Mouse (Mus musculus): Measurements from ENCODE around the gene Ripply2. TPM values are rescaled to one million over a fixed set of nuclear protein-coding genes. Genes with fewer than 3 reads are reported as not detected.

Ripply2 gene
- total and polyA plus RNA-seq, 2 experiments from 2014 or later = 3.5 to 13.0 TPM

DNA sequence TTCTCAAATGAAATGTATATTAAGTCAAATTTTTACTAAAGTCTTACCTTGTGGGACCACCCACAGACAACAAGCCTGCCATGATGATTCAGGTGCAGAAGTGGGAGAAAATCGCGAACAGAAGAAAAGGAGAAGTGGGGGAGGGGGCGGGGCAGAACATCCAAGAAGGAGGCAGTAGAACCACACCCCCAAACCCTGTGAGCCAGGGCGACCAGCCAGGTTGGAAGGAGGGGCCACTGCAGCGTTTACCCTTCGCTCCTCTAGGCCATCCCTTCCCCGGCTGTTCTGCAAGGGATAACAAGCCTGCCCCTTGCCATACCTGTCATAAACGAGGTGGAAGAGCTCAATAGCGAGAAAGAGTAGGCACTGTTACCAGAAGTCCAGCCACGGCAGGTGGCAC is 33.8 kb upstream of the Ripply2 start:
- no peak for TF ChIP-seq CTCF (IDR thresholded peaks at IDR 0.05; ENCODE audit: low read depth)
- Histone ChIP-seq H3K27me3 (ENCODE audit: insufficient read depth, low read length) (no peaks in the 10 kb centered on the region), H3K9me3 (ENCODE audit: low read length) (no peaks in the 10 kb centered on the region), H3K4me2 (ENCODE audit: low read depth) (no peak overlapping the region), H3K9ac (no peak overlapping the region), H3K27ac (ENCODE audit: low read depth, low read length) (no peak overlapping the region), H3K4me1 (ENCODE audit: insufficient read depth) (no peaks in the 10 kb centered on the region), H3K36me3 (ENCODE audit: insufficient read depth) (no peaks in the 10 kb centered on the region), H3K4me3 (ENCODE audit: low read depth, low read length) (no peak overlapping the region)
- 17% methylated on average over 10 of the region's 10 CpGs for WGBS
- DNase-seq (no peak), ATAC-seq (no peak; the same call in 1 of the 2 replicates)

DNA sequence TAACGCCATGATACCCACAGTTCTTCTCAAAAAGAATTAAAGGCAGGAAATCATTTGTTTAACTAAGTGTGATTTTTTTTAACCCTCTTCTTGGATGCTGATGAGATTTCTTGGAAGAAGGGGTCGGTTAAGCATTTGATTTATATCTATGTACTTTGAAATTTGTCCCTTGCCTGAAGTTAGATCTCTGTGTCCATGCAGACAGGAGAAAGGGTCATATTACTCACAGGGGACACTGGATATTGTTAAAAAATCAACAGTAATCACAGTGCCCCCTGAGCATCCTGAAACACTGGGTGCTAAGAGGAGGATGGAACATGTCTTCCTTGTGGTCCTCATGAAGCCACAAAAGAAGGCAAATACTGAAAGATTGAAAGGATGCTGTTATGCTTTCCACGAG is 30.8 kb upstream of the Ripply2 start:
- DNase-seq (no peak), ATAC-seq (no peak)
- WGBS = 86% methylated on average over 3 of the region's 3 CpGs
- Histone ChIP-seq H3K36me3 (ENCODE audit: insufficient read depth) (no peaks in the 10 kb centered on the region), H3K9me3 (ENCODE audit: low read length) (no peaks in the 10 kb centered on the region), H3K4me2 (ENCODE audit: low read depth) (no peak overlapping the region), H3K27ac (ENCODE audit: low read depth, low read length) (no peak overlapping the region), H3K27me3 (ENCODE audit: insufficient read depth, low read length) (no peaks in the 10 kb centered on the region), H3K9ac (no peak overlapping the region), H3K4me3 (ENCODE audit: low read depth, low read length) (no peak overlapping the region), H3K4me1 (ENCODE audit: insufficient read depth) (no peaks in the 10 kb centered on the region)
- no peak for TF ChIP-seq CTCF (IDR thresholded peaks at IDR 0.05; ENCODE audit: low read depth)

DNA sequence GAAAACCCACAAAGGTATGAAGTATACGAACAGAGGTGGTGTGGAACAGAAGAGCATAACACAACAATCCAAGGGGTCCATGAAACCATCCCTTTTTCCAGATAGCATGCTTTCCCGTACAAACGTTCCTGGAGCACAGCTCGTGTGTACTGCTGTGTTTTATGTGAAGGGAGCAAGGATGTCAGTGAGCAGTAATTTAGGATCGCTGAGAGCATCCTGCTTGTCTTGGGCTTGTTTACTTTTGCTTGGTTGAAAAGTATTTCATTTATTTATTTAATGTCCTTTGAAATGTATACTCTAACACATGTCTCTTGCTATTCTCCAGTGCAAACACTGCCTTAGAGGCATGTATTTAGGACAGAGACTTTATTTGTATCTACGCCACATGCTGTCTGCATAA is 30.2 kb upstream of the Ripply2 start:
- DNase-seq = no peak
- Histone ChIP-seq H3K9me3 (ENCODE audit: low read length) (no peaks in the 10 kb centered on the region), H3K36me3 (ENCODE audit: insufficient read depth) (no peaks in the 10 kb centered on the region), H3K27me3 (ENCODE audit: insufficient read depth, low read length) (no peaks in the 10 kb centered on the region), H3K9ac (no peak overlapping the region), H3K4me1 (ENCODE audit: insufficient read depth) (no peaks in the 10 kb centered on the region), H3K27ac (ENCODE audit: low read depth, low read length) (no peak overlapping the region), H3K4me2 (ENCODE audit: low read depth) (no peak overlapping the region), H3K4me3 (ENCODE audit: low read depth, low read length) (no peak overlapping the region)
- 83% methylated on average over 6 of the region's 6 CpGs for WGBS
- no peak for TF ChIP-seq CTCF (IDR thresholded peaks at IDR 0.05; ENCODE audit: low read depth)
- ATAC-seq = no peak

DNA sequence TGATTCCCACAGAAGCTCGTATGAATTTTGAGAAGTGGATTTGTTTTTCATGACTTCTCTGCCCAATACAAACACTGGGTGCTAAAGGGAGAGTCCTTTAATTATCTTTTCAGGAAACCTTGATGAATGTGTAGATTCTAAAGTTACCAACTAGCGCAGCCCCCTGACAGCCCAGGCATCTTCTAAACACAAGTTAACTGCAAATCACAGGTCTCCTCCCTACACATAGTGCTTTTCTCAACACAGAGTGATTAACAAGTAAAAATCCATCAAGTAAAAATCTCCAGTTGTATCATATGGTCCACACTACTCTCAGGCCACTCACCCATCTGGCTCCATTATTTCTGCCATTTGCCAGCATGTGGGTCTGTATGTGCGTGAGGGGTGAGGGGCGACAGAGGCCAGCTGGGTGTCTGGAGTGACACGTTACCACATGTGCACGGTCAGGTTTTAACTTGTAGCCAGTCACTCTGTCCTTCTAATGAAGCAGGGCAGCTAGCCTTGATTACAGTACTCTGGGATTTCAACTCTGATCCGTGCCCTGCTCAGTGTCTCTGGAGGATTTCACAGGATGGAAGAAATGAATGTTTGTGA is 28.5 kb upstream of the Ripply2 start:
- no peaks in the 10 kb centered on the region for H3K9me3 ChIP-seq (ENCODE audit: low read length)
- no peak for DNase-seq
- no peak overlapping the region for H3K27ac ChIP-seq (ENCODE audit: low read depth, low read length)
- TF ChIP-seq CTCF (IDR thresholded peaks at IDR 0.05; ENCODE audit: low read depth) = no peak
- H3K4me2 ChIP-seq (ENCODE audit: low read depth) = no peak overlapping the region
- WGBS = 77% methylated on average over 7 of the region's 7 CpGs
- H3K36me3 ChIP-seq (ENCODE audit: insufficient read depth) = no peaks in the 10 kb centered on the region
- no peak for ATAC-seq
- H3K4me1 ChIP-seq (ENCODE audit: insufficient read depth) = no peaks in the 10 kb centered on the region
- no peak overlapping the region for H3K4me3 ChIP-seq (ENCODE audit: low read depth, low read length)
- H3K9ac ChIP-seq = no peak overlapping the region
- no peaks in the 10 kb centered on the region for H3K27me3 ChIP-seq (ENCODE audit: insufficient read depth, low read length)

DNA sequence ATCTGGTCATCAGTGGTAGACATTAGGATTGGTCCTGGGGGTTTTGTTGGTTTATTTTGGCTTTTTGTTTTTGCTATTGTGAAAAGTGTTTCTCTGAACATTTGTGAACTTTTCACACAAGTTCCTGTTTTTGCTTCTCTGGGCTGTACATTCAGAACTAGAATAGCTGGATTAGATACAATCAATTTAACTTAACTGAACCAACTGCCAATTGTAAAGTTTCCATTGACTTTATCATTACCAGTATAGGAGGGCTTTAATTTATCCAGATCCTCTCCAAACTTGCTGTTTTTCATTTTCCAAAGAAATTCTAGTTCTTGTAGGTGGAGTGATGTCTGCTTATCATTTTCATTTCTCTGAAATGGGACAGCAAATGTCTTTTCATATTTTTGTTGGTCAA is 25.5 kb upstream of the Ripply2 start:
- Histone ChIP-seq H3K27me3 (ENCODE audit: insufficient read depth, low read length) (no peaks in the 10 kb centered on the region), H3K4me1 (ENCODE audit: insufficient read depth) (no peaks in the 10 kb centered on the region), H3K27ac (ENCODE audit: low read depth, low read length) (no peak overlapping the region), H3K9me3 (ENCODE audit: low read length) (no peaks in the 10 kb centered on the region), H3K4me2 (ENCODE audit: low read depth) (no peak overlapping the region), H3K4me3 (ENCODE audit: low read depth, low read length) (no peak overlapping the region), H3K9ac (no peak overlapping the region), H3K36me3 (ENCODE audit: insufficient read depth) (no peaks in the 10 kb centered on the region)
- TF ChIP-seq CTCF (IDR thresholded peaks at IDR 0.05; ENCODE audit: low read depth) = no peak
- DNase-seq (no peak), ATAC-seq (no peak)

DNA sequence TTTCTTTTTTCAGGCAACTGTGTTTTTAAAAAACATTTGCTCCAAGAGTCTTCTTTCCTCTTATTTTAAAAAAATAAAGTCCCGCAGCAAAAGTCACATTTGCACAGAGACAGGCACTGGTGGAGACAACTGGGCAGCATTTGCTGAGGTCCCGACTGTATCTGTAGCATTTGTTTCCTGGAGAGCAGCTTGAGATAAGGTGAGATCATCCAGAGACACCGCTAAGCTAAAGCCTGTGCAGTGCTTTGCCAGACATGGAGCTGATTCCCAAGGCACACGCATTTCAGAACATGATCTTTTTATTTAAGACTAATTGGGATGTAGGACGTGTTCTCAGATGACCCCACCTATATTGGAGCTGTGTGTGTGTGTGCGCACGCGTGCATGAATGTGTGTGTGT is 23.6 kb upstream of the Ripply2 start:
- no peak for DNase-seq
- no peak for TF ChIP-seq CTCF (IDR thresholded peaks at IDR 0.05; ENCODE audit: low read depth)
- Histone ChIP-seq H3K27ac (ENCODE audit: low read depth, low read length) (no peak overlapping the region), H3K4me3 (ENCODE audit: low read depth, low read length) (no peak overlapping the region), H3K9ac (no peak overlapping the region), H3K27me3 (ENCODE audit: insufficient read depth, low read length) (no peaks in the 10 kb centered on the region), H3K4me1 (ENCODE audit: insufficient read depth) (no peaks in the 10 kb centered on the region), H3K4me2 (ENCODE audit: low read depth) (no peak overlapping the region), H3K9me3 (ENCODE audit: low read length) (no peaks in the 10 kb centered on the region), H3K36me3 (ENCODE audit: insufficient read depth) (no peaks in the 10 kb centered on the region)
- 84% methylated on average over 8 of the region's 8 CpGs for WGBS
- ATAC-seq = no peak

DNA sequence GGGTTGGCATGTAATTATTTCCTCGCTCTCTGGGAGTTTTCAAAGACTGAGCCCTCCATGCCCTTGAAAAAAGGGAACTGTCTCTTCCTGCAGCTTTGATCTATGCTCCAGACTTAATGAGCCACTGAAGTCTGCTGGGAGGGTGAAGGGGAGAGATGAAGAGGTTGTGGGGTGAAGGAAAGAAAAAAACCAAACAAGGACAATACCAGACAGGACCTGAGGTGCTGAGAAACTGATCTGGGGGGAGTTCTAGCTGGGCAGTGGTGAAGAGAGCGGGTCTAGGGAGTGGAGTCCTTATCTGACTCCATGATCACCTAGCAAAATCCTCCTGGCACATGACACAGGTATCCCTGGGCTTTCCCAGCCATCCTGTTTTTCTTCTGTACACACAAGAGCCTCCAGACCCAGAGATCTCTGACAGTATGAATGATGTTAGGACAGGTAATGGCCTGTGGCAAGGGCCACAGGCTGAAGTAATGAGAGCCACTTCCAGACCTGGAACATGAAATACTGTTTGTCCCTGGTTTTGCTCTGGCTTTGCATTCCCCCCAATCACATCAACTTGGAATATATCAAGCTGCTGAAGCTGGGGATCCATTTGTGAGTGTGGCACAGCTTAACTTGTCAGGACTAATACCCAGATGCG is 18.2 kb upstream of the Ripply2 start:
- no peak overlapping the region for H3K4me2 ChIP-seq (ENCODE audit: low read depth)
- WGBS = 67% methylated on average over 3 of the region's 3 CpGs
- no peak for TF ChIP-seq CTCF (IDR thresholded peaks at IDR 0.05; ENCODE audit: low read depth)
- H3K27ac ChIP-seq (ENCODE audit: low read depth, low read length) = no peak overlapping the region
- DNase-seq (no peak), ATAC-seq (no peak)
- H3K36me3 ChIP-seq (ENCODE audit: insufficient read depth) = no peaks in the 10 kb centered on the region
- no peaks in the 10 kb centered on the region for H3K27me3 ChIP-seq (ENCODE audit: insufficient read depth, low read length)
- H3K9ac ChIP-seq = no peak overlapping the region
- no peaks in the 10 kb centered on the region for H3K9me3 ChIP-seq (ENCODE audit: low read length)
- H3K4me3 ChIP-seq (ENCODE audit: low read depth, low read length) = no peak overlapping the region
- no peaks in the 10 kb centered on the region for H3K4me1 ChIP-seq (ENCODE audit: insufficient read depth)

Measured in forebrain, postnatal 0 days (tissue).